Mouse (Mus musculus): ENCODE results near the gene Rpl38.

DNA sequence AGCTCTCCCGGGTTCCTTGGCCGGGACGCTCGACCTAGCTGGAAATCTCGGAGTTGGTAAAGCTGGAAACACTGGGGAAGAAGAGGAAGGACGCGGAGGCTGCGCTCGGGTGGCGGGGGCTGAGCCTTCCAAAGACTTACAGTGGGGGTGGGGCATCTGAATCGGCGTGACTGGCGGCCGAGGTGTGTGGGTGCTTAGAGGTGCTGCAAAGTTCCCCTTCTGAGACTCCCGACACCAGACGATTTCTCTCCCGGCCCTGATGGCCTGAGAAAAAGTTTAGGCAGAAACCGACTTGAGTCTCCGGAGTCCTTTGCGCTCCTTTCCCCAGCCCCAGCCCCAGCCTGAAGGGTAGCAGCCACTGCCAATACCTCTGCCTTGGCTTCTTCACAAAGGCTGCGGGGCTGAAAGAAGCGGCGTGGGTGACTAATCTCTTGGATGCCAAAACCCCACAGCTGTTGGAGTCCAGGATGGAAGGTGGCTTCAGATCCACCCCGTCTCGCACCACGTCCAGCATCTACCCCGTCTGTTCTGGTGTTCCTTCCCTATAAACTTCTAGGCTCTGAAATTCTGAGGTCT is 7.6 kb downstream of the Rpl38 start:
- TF ChIP-seq CTCF (IDR thresholded peaks at IDR 0.05; ENCODE audit: extremely low read depth, insufficient read length, insufficient replicate concordance, low read depth, low read length), result no peak
- TF ChIP-seq POLR2A (IDR thresholded peaks at IDR 0.05; ENCODE audit: low read depth, low read length), result no peak; the same call in 1 of the 2 replicates

All from small intestine, adult 2 months (tissue).